Mouse (Mus musculus): Measurements from ENCODE around the gene Ier2. TPM values are rescaled to one million over a fixed set of nuclear protein-coding genes. Genes with fewer than 3 reads are reported as not detected.
A peak's percentile ranks its signal among the peaks of the same experiment; 100 is the strongest.

Ier2 gene
- polyA plus RNA-seq, 1 experiment from 2014 or later, result 20.3 TPM

DNA sequence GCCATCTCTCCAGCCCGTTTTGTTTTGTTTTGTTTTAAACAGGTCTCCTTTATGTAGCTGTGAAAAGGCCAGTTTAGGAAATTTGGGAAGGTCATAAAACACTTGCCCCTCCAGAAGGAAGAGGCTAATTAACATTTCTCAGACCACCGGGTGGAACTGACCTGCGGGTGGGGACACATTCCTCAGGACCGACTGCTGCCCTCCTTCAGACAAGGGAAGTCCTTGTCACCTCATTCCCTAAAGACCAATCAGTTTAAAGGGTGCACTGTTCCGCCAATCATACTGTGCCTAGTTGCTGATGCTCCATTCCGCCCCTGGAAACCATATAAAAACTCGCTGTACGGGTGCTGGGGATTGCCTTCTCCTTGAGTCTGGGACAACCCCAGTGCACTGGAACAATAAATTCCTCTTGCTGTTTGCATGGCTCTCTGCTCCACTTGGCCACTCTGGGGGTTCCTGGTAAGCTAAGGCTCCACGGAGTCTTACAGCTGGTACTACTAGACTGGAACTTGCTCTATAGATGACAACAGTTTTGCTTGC lies 9.5 kb downstream of the Ier2 start:
- 52% methylated on average over 9 of the region's 9 CpGs for WGBS (ENCODE audit: insufficient replicate concordance)
- H3K27me3 ChIP-seq (ENCODE audit: control insufficient read depth, insufficient read depth, low read depth, low read length), result peaks cover 4% of the 10 kb centered on the region
- no peak for ATAC-seq (ENCODE audit: low read depth)
- H3K9ac ChIP-seq (ENCODE audit: low read depth, low read length), result no peak overlapping the region
- no peaks in the 10 kb centered on the region for H3K36me3 ChIP-seq (ENCODE audit: control insufficient read depth, insufficient read depth)
- no peaks in the 10 kb centered on the region for H3K9me3 ChIP-seq (replicated peaks; ENCODE audit: control insufficient read depth, low read length)
- H3K4me3 ChIP-seq (ENCODE audit: low read depth, low read length), result no peak overlapping the region
- no peak overlapping the region for H3K27ac ChIP-seq (ENCODE audit: low read length)
- H3K4me2 ChIP-seq (ENCODE audit: low read depth, low read length), result peak overlapping the region; percentile 6; the same call in 1 of the 2 replicates
- H3K4me1 ChIP-seq (ENCODE audit: control insufficient read depth, low read depth, low read length), result peaks cover 32% of the 10 kb centered on the region

DNA sequence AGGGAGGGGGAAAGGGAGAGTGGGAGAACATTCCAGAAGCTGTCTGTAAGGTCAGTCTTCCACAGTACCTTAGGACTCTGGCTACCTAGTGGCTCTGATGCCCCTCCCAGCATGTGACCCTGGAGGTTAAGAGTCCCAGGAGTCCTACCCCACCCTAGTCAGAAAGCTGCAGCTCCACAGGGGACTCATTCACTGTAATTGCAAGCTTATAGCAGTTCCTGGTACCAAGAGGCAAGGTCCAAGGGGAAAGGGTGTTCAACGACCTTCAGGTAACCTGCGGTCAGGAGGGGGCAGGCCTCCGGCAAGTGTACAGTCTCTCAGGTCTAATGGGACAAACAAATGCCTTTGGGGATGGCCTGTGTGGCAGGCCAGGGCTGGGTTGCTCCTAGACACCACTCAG lies 12.4 kb downstream of the Ier2 start:
- ATAC-seq (ENCODE audit: low read depth), result 0 out of 2 replicates have a peak, but pooled peaks have one; percentile 30
- 57% methylated on average over 3 of the region's 3 CpGs for WGBS (ENCODE audit: insufficient replicate concordance)
- Histone ChIP-seq H3K9ac (ENCODE audit: low read depth, low read length) (no peak overlapping the region), H3K9me3 (replicated peaks; ENCODE audit: control insufficient read depth, low read length) (no peaks in the 10 kb centered on the region), H3K27ac (ENCODE audit: low read length) (0 out of 2 replicates have a peak overlapping the region, but pooled peaks have one; percentile 24), H3K4me1 (ENCODE audit: control insufficient read depth, low read depth, low read length) (peaks cover 17% of the 10 kb centered on the region), H3K36me3 (ENCODE audit: control insufficient read depth, insufficient read depth) (no peaks in the 10 kb centered on the region), H3K4me2 (ENCODE audit: low read depth, low read length) (no peak overlapping the region), H3K27me3 (ENCODE audit: control insufficient read depth, insufficient read depth, low read depth, low read length) (no peaks in the 10 kb centered on the region), H3K4me3 (ENCODE audit: low read depth, low read length) (no peak overlapping the region)

DNA sequence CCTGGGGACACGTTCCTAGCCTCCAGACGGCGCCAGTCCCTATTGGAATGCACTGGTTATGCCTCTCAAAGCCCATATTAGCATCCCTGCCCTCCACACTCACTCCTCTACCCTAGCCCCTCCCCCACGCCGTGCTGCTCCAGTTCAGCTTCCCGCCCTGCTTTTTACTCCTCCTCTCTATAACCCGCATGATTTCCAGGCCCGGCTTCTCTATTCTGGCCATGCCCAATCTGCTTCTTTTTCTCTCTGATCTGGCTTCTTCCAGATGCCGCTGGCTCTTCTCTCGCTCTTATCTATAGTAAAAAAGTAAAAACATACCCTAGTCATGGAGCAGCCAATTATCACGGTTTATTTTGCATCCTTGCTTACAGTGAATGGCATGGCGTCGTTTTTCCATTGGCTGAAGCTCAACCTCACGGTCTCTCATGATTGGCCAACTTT lies 15.2 kb downstream of the Ier2 start:
- peak; percentile 58 for ATAC-seq (ENCODE audit: low read depth)
- H3K4me2 ChIP-seq (ENCODE audit: low read depth, low read length), result peak overlapping the region; percentile 57
- H3K4me3 ChIP-seq (ENCODE audit: low read depth, low read length), result peak overlapping the region; percentile 10; the same call in 1 of the 2 replicates
- no peaks in the 10 kb centered on the region for H3K27me3 ChIP-seq (ENCODE audit: control insufficient read depth, insufficient read depth, low read depth, low read length)
- H3K36me3 ChIP-seq (ENCODE audit: control insufficient read depth, insufficient read depth), result no peaks in the 10 kb centered on the region
- H3K9me3 ChIP-seq (replicated peaks; ENCODE audit: control insufficient read depth, low read length), result no peaks in the 10 kb centered on the region
- WGBS (ENCODE audit: insufficient replicate concordance), result 6% methylated on average over 14 of the region's 14 CpGs
- no peak overlapping the region; the same call in 1 of the 2 replicates for H3K9ac ChIP-seq (ENCODE audit: low read depth, low read length)
- H3K4me1 ChIP-seq (ENCODE audit: control insufficient read depth, low read depth, low read length), result peaks cover 11% of the 10 kb centered on the region
- no peak overlapping the region for H3K27ac ChIP-seq (ENCODE audit: low read length)

DNA sequence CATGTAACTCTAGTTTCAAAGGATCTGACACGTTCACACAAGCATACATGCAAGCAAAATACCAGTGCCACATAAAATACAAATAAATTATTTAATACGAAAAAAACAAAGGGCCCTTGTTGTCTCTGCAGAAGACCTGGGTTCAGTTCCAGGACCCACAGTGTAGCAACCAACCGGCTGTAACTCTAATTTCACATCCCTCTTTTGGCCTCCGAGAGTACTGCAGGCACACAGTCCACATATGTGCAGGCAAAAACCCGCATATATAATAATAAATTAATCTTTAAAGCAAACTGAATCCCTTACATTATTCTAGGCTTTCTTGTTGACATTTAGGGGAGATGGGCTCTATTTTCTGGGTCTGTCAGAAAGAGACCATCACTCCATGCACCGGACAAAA lies 15.9 kb downstream of the Ier2 start:
- Histone ChIP-seq H3K27me3 (ENCODE audit: control insufficient read depth, insufficient read depth, low read depth, low read length) (no peaks in the 10 kb centered on the region), H3K4me2 (ENCODE audit: low read depth, low read length) (peak overlapping the region; percentile 57), H3K9me3 (replicated peaks; ENCODE audit: control insufficient read depth, low read length) (no peaks in the 10 kb centered on the region), H3K36me3 (ENCODE audit: control insufficient read depth, insufficient read depth) (no peaks in the 10 kb centered on the region), H3K4me1 (ENCODE audit: control insufficient read depth, low read depth, low read length) (peaks cover 11% of the 10 kb centered on the region), H3K4me3 (ENCODE audit: low read depth, low read length) (no peak overlapping the region), H3K27ac (ENCODE audit: low read length) (no peak overlapping the region), H3K9ac (ENCODE audit: low read depth, low read length) (peak overlapping the region; percentile 20; the same call in 1 of the 2 replicates)
- ATAC-seq (ENCODE audit: low read depth), result no peak
- 39% methylated on average over 6 of the region's 6 CpGs for WGBS (ENCODE audit: insufficient replicate concordance)

DNA sequence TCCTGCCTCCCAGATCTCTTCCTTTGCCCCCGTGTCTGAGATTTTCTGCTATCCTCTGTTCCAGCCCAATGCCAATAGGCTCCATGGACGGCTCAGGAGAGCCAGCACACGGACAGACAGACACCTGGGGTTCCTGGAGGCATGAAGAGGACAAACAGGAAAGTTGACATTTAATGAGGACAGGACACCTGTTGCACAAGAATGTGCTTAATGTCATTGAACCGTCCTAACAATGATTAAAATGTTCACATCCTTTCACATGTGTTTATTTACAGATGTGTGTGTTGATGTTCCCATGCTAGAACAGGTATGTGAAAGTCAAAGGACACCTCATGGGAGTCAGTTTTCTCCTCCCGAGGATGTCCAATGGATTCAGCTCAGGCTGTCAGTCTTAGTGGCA lies 19.6 kb downstream of the Ier2 start:
- Histone ChIP-seq H3K4me3 (ENCODE audit: low read depth, low read length) (no peak overlapping the region), H3K36me3 (ENCODE audit: control insufficient read depth, insufficient read depth) (no peaks in the 10 kb centered on the region), H3K4me2 (ENCODE audit: low read depth, low read length) (no peak overlapping the region), H3K27ac (ENCODE audit: low read length) (no peak overlapping the region), H3K9ac (ENCODE audit: low read depth, low read length) (no peak overlapping the region), H3K27me3 (ENCODE audit: control insufficient read depth, insufficient read depth, low read depth, low read length) (peaks cover 7% of the 10 kb centered on the region), H3K9me3 (replicated peaks; ENCODE audit: control insufficient read depth, low read length) (no peaks in the 10 kb centered on the region), H3K4me1 (ENCODE audit: control insufficient read depth, low read depth, low read length) (peaks cover 25% of the 10 kb centered on the region)
- no peak for ATAC-seq (ENCODE audit: low read depth)
- WGBS (ENCODE audit: insufficient replicate concordance), result 61% methylated on average over 5 of the region's 5 CpGs

DNA sequence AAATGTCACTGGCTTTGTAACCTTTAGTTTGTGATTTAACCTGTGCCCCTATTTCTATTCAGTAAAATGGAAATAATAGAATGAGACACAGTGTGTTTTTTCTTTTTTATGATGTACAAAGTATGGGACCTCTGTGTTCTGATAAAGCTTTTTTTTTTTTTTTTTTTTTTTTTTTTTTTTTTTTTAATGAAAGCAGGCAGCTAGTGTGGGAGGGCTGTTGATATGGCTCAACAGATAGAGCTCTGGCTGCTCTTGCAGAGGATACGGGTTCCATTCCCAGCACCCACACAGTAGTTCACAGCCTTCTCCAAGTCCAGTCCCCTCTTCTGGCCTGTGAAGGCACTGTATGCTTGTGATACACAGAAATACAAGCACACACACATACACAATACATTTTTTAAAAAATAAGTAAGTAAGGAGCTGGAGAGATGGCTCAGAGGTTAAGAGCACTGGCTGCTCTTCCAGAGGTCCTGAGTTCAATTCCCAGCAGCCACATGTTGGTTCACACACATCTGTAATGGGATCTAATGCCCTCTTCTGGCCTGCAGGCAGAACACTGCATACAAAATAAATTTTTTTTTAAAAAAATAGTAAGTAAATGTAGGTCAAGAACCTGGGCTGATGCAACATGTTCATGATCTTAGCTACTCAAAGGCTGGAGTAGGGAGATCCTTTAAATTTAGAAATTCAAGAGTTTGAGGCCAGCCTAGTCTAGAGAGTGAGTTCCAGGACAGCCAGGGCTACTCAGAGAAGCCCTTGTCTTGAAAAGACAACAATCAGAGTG lies 20.9 kb downstream of the Ier2 start:
- Histone ChIP-seq H3K4me2 (ENCODE audit: low read depth, low read length) (no peak overlapping the region), H3K9me3 (replicated peaks; ENCODE audit: control insufficient read depth, low read length) (no peaks in the 10 kb centered on the region), H3K36me3 (ENCODE audit: control insufficient read depth, insufficient read depth) (no peaks in the 10 kb centered on the region), H3K4me1 (ENCODE audit: control insufficient read depth, low read depth, low read length) (peaks cover 16% of the 10 kb centered on the region), H3K9ac (ENCODE audit: low read depth, low read length) (no peak overlapping the region), H3K27me3 (ENCODE audit: control insufficient read depth, insufficient read depth, low read depth, low read length) (peaks cover 16% of the 10 kb centered on the region), H3K27ac (ENCODE audit: low read length) (no peak overlapping the region), H3K4me3 (ENCODE audit: low read depth, low read length) (no peak overlapping the region)
- 27% methylated on average over 1 of the region's 1 CpGs for WGBS (ENCODE audit: insufficient replicate concordance)
- ATAC-seq (ENCODE audit: low read depth), result no peak

DNA sequence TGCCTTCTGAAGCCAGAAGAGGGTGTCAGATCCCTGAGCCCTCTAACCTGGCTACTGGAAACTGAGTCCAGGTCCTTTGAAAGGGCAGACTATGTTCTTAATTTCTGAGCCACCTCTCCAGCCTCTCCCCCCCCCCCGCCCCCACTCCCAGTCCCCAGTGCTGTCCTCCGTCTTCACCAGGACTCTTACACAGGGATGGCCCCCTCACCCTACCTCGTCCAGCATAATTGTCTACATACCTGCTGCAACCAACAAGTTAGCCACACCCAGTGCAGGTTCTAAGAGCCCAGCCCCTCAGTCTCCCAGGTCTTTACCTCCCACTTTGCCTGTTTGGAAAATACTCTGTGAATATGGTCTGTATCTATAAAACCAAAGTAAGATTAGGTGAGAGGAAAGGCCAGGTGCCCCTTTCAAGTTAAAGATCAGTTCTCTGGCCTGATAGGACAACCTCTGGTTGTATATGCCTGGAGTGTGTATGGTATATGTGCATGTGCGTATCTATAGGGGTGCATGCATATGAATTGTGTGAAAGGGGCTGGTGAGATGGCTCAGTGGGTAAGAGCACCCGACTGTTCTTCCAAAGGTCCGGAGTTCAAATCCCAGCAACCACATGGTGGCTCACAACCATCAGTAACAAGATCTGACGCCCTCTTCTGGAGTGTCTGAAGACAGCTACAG lies 21.9 kb downstream of the Ier2 start:
- peaks cover 16% of the 10 kb centered on the region for H3K4me1 ChIP-seq (ENCODE audit: control insufficient read depth, low read depth, low read length)
- no peaks in the 10 kb centered on the region for H3K9me3 ChIP-seq (replicated peaks; ENCODE audit: control insufficient read depth, low read length)
- ATAC-seq (ENCODE audit: low read depth), result no peak
- no peaks in the 10 kb centered on the region for H3K36me3 ChIP-seq (ENCODE audit: control insufficient read depth, insufficient read depth)
- no peak overlapping the region for H3K4me3 ChIP-seq (ENCODE audit: low read depth, low read length)
- H3K9ac ChIP-seq (ENCODE audit: low read depth, low read length), result no peak overlapping the region
- no peak overlapping the region for H3K27ac ChIP-seq (ENCODE audit: low read length)
- peak overlapping the region; percentile 78; the same call in 1 of the 2 replicates for H3K4me2 ChIP-seq (ENCODE audit: low read depth, low read length)
- WGBS (ENCODE audit: insufficient replicate concordance), result 68% methylated on average over 7 of the region's 7 CpGs
- H3K27me3 ChIP-seq (ENCODE audit: control insufficient read depth, insufficient read depth, low read depth, low read length), result peaks cover 16% of the 10 kb centered on the region

DNA sequence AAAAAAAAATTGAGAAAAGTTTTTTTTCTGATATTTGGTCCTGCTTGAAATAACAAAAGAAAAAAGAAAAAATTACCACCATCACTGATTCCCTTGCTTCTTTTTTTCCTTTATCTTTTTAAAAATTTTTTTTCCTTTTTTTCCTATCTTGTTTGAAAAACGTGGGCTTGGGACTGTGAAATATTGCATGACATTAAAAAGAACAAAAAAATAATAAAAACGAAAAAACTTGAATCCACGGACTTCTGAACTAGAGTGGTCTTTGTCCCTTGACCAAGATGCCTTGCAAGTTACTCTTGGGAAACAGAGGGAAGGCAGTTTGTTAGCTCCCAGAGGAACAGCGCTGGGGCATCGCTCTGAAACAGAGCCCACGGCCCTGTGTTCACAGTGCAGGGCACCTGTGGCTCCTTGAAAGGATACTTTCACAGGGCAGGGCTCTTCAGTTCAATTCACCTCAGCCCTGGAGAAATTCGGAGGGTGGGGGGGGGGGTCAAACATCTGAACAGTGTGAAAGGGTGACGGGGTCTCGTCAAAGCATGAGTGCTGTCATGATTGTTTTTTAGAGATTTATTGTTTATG lies 22.6 kb downstream of the Ier2 start:
- ATAC-seq (ENCODE audit: low read depth), result no peak
- Histone ChIP-seq H3K27ac (ENCODE audit: low read length) (0 out of 2 replicates have a peak overlapping the region, but pooled peaks have one; percentile 52), H3K4me3 (ENCODE audit: low read depth, low read length) (peak overlapping the region; percentile 73), H3K9me3 (replicated peaks; ENCODE audit: control insufficient read depth, low read length) (no peaks in the 10 kb centered on the region), H3K27me3 (ENCODE audit: control insufficient read depth, insufficient read depth, low read depth, low read length) (peaks cover 16% of the 10 kb centered on the region), H3K4me1 (ENCODE audit: control insufficient read depth, low read depth, low read length) (peaks cover 16% of the 10 kb centered on the region), H3K9ac (ENCODE audit: low read depth, low read length) (peak overlapping the region; percentile 65), H3K36me3 (ENCODE audit: control insufficient read depth, insufficient read depth) (no peaks in the 10 kb centered on the region), H3K4me2 (ENCODE audit: low read depth, low read length) (peak overlapping the region; percentile 78)
- 40% methylated on average over 9 of the region's 9 CpGs for WGBS (ENCODE audit: insufficient replicate concordance)

Data from liver, embryonic 16.5 days (tissue).